Mouse (Mus musculus): ENCODE measurements around the gene Olfr552.
"Not testable (repeated sequence)": the region's sequence is repeated elsewhere in the genome, so short reads cannot be mapped to it uniquely, and the experiment has no call there.

Gene Olfr552

DNA sequence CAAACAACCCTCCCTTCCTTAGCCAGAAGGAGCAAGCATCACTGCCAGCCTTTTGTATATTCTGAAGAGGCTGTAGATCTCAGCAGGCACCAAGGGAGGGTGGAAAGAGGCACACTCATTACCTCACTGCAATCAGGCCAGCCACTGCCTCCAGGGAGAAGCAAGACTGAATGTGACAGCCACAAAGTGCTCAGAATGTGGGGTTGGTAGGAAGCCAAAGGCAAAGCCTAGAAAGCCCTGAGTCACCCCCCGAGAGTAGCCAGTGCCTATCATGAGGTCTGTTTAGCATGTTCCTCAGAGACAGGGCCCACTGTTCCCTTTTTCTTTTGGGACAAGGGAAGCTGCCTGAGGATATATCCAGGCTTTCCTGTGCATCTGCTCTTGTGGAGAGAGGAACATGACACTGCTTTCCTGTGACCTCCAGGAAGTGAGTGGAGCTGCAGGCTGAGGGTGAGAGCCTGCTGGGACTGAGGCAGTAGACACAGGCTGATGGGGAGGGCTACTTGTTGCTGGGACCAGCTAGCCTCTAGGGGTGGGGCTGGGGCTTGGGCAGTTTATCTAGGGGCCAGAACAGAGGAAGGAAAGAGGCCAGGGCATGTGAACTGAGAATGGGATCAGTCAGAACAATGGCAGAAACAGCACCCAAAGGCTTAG, at the start of gene Olfr552:
TSS of gene Olfr552 (plus strand) at position 393 of the 654 bp plus-strand sequence.
- in situ Hi-C loops (cut with MboI; ENCODE audit: low sequenced_read_pairs): no loop called here

DNA sequence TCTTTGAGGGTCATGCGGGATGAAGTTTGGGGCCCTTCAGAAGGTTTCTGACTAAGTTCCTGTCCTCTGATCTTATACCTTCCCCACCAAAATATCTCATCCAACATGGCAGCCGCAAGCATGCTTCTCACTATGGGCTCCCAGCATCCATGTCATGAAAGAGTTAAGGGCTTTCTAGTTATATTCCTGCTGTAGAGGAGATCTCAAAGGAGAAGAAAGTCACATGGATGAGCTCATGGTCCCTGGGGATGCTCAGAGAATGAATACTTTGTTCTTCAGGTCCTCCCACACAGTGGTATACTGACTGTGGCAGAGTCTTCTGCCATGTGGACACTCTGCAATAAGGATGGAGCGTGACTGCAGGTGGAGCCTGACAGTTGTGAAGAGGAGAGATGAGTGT, 48.0 kb upstream of the Olfr552 start, which contains the start of gene Olfr549:
TSS of gene Olfr549 (plus strand) at position 301 of the 400 bp plus-strand sequence.
- in situ Hi-C loops (cut with MboI; ENCODE audit: low sequenced_read_pairs): no loop called here

DNA sequence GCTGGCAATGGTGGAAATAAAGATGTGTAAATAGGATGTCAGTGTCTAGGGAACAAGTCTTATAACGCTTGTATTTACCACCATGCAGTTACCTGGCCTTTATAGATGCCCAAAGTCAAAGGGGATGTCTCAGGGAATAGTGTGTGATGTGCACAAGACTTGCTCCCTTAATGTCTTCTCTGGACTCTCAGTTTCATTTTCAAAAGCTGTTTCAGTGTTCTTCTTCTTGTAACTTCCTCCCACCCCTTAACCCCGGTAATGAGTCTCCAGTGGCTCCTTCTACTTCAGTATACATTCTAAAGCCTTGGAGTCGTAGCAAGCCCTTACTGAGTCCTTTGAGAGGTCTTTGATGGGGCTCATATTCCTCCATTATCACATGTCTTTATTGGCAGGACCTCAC, 44.3 kb upstream of the Olfr552 start:
- in situ Hi-C loops (cut with MboI; ENCODE audit: low sequenced_read_pairs): no loop called here

DNA sequence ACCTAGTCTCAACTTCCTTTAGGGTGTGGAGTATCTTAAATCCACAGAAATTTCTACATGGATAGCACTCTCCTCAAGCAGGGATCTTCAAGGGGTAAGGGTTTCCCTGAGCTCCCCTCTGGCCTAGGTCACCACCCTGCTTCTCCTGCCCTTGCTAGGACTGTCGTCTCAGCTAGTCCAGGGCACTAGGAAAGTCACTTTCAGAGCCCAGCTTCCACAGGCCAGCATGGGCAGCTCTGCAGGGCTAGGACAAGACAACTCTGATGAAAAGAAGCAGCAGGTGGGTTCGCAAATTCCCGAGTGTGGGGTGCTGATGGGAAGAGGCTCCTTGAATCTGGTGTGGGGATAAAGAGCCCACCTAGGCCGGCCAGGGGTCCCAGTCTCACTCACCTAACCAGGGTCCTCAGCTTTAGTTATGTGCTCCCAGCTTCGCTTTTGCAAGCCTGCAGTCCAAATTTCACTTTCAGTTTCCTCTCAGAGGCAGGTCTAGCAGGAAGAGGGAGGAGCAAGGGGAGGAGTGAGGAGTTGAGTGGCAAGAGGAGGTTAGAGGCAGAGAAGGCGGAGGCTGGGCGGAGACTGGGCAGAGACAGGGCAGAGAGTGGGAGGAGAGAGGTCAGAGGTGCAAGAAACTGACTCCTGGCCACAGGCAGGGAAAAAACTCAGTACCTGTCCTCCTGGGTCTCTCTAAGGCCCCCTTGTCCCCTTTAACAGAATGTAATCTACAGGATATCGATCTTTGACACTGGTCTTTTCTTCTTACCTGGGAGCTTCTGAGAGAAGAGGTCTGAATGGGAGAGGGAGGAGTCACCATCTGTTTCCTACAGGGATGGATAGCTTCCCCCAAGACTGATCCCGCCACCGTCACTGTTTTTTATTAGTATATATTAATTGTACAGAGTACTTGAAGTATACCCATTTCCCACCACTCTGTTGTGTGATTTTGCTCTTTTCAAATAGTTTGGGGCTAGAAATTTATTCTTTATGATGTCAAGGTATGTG, 32.3 kb upstream of the Olfr552 start, which contains the start of gene Trim21:
TSS of gene Trim21 (minus strand) at position 488 of the 999 bp plus-strand sequence.
- in situ Hi-C loops (cut with MboI; ENCODE audit: low sequenced_read_pairs): no loop called here

DNA sequence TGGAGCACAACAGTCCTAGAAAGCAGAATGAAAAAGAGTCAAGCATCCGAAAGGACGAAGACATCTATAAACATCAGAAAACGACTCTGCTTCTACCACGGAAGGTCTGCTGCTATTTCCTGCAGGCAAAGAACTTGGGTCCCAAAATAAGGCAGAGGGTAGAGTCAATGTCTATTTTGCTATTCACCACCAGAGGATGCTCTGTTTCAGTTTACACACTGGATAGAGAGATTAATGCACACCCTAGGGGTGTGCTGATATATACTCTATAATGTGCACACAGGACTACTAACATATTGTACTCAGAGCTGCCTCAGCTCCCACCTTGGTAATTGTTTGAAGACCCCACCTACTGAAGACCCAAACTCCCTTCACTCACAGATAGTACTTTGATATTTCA, 31.4 kb upstream of the Olfr552 start:
- in situ Hi-C loops (cut with MboI; ENCODE audit: low sequenced_read_pairs): no loop called here

DNA sequence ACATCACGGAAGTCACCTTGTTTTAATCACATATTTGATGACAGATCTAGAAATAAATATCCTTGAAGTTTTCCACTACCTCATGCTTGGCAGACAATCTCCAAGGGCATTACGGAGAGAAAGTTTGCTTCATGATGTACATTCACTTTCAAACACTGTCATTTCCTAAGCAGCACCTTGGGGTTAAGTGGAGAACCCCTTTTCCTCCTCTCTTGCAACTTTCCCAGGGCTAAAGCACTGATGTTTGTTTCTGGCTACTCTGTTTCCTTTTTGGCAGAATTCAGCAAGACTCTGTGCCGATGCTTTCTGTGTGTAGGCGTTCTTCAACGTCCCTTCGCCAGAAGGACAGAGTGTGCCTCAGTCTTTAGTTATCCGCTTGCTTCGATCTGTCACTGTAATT, 26.4 kb upstream of the Olfr552 start, which contains the start of gene Olfr550:
TSS of gene Olfr550 (plus strand) at position 301 of the 400 bp plus-strand sequence.
- in situ Hi-C loops (cut with MboI; ENCODE audit: low sequenced_read_pairs): no loop called here

DNA sequence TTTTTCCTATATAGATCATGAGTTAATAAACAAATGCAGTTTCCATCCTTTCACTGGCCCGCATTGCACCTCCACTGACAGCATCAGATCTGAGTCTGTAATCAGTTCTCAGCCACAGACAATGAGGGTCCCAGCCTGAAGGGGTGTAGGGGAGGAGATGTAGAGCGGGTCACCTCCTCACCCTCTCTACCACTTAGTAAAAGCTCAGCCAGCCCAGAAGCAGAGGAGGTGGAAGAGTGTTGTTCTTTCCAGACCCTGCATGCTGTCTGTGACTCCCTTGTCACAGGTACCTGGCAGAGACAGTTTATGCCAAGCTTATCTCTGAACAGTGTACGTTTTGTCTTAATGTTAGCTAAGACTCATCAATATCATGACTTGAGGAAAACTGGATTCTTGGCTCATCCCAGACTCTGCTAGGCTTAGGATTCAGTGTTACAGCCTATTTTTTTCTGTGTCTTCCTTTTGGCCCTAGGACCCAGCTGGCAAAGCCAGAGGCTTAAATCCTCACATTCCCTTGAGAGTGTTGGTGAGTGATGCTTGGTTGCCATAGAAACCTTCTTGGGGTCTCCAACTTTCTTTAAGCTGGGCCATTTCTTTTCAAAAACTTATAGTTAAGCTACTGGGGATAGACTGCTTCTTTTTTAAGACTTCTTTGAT, 24.3 kb upstream of the Olfr552 start:
- in situ Hi-C loops (cut with MboI; ENCODE audit: low sequenced_read_pairs): no loop called here

DNA sequence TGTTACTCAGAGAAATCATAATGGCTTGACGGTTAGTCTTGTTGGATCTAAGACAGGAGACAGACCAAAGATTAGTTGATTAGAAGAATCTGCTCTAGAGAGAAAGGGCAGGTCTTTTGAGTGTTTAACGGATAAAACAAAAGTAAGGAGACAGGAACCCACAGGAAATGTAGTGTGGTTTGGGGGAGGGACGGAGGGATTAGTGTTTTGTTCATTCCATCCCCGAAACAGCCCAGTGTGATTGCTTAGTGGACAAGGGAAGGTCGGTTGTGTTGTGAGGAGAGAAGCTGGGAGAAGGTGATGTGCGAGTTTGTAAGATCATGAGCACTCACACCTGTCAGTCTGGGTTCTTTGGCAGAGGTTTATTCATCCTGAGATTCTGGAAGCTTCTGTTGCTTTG, 21.6 kb upstream of the Olfr552 start:
- in situ Hi-C loops (cut with MboI; ENCODE audit: low sequenced_read_pairs): no loop called here

DNA sequence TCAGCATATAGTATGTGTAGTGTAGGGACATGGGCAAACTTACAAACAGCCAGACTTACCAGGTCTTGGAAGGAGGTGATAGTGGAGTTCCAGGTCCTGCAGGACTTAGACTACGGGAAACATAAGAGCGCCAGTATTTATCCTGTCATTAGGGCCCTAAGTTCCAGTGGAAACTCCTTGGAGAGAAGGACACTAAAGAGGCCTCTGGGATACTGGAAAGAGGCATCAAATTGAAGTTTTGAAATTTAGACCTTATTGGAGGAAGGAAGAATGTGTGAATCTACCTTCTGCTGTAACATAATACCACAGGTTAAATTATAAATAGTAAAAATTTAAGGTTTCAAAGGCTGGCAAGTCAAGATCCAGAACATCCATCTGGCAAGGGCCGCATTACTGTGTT, 5.8 kb upstream of the Olfr552 start, which contains the start of gene Olfr551:
TSS of gene Olfr551 (minus strand) at position 101 of the 400 bp plus-strand sequence.
- in situ Hi-C loops (cut with MboI; ENCODE audit: low sequenced_read_pairs): no loop called here

DNA sequence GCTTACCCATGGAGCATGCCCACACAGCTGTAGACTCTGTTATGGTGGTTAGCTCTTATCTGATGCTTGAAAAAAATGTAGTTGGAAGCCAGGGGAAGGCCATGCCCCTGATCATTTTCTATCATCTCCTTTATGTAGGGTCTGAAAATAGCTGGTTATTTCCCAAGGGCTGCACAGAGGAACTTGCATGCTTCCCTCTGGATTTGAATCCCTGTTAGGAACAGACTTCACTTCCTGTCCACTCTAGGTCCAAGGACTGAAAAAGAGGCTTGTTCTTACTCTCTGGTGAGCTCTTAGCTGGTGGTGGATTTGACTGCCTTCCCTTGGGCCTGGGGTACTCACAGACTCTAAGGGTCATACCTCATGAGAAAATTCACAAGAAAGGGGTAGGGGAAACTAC, 20.5 kb downstream of the Olfr552 start, which contains the start of gene Olfr553:
TSS of gene Olfr553 (minus strand) at position 101 of the 400 bp plus-strand sequence.
- in situ Hi-C loops (cut with MboI; ENCODE audit: low sequenced_read_pairs): no loop called here

DNA sequence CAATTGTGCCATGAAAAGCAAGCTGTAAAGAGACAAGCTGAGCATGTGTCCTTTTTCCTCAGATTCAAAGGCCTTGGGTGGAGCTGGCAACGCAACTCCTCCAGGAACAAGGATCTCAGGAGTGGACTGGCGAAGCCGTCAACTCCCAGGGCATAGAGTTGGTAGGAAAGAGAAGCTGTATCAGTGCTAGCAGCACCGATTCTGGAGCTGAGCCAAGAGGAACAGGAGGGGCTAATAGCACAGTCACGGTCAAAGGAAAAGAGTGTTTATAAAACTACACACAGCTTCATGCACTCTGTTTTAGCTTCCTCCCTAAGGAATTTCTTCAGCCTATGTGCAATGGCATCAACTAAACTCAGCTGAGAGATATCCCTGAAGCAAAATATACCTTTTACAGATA, 22.0 kb downstream of the Olfr552 start:
- in situ Hi-C loops (cut with MboI; ENCODE audit: low sequenced_read_pairs): no loop called here

DNA sequence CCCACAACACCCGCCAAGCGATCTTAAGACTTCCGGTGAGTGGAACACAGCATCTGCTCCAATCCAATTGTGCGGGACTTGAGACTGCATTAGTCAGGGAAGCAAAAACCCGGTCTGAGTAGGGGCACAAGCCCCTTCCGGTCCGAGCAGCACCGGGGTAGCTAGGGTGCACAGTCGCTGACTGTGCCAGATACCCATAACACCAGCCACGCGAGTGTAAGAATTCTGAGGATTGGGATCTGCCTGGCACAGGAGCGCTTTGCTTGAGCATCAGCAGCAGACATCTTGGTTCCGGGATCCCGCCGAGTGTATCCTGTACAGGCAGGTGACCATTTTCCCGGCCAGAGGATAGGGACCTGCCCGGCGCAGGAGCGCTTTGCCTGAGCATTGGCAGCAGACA, 22.8 kb downstream of the Olfr552 start:
- in situ Hi-C loops (cut with MboI; ENCODE audit: low sequenced_read_pairs): not testable (repeated sequence)

DNA sequence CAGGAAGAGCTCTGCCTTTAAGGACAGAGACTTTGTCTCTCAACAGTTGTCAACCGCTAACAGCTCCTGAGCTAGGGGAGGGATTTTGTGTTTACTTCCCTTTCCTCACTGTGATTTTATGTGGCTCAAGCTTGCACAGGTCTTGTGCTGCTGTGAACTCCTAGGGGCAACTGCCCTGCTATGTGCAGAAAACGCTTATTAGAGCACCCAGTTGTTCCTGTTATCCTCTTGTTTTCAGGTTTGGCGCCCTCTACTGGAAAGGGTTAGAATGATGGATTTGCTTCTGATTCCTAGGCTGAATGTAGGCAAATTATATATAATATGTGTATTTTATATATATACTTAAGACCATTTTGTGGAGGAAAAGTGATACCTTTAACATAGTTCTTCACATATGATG, 39.1 kb downstream of the Olfr552 start:
- in situ Hi-C loops (cut with MboI; ENCODE audit: low sequenced_read_pairs): loop anchor here (10.0 kb wide), 1 partner anchor 132 kb away; no protein-coding TSS in a partner anchor

DNA sequence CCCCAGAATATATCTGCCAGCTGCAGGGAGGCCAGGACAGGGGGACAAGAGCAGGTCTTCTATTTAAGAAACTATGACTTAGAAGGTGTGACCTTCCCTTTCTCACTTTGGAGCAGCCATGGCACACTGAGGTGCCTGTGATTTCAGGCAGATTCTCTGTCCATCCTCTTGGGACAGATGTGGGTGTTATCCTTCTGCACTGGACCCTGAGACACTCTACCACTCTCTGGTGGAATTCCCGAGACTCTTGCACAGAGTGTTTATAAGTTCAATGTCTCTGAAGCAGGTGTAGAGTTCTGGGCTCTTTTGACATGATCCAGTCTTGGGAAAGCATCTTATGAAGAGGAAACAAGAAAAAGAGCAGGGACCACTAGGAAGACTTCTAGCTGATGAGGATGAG, 40.6 kb downstream of the Olfr552 start, which contains the start of gene Olfr554:
TSS of gene Olfr554 (plus strand) at position 301 of the 400 bp plus-strand sequence.
- in situ Hi-C loops (cut with MboI; ENCODE audit: low sequenced_read_pairs): loop anchor here (10.0 kb wide), 1 partner anchor 133 kb away; no protein-coding TSS in a partner anchor

DNA sequence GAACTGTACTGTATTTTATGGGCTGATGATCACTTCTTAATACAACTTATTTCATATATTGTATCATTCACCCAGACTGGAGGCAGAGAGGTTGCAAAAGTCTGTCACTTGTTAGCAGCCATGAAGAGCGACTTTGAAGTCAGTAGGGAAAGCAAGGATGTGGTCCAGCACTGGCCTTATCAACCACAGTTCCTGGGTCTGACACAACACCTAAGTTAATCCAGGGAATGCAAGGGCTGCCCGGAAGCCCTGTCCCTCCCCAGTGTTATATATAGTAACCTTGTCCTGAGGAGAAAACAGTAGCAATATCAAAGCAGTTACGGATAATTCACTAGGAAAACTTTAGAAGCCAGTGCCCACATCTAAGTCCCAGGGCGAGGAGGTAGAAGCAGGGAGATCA, 47.4 kb downstream of the Olfr552 start:
- in situ Hi-C loops (cut with MboI; ENCODE audit: low sequenced_read_pairs): not testable (repeated sequence)

Data from CH12F3 (cell line).